25 mouse cellular contexts compared by ENCODE assay signal in the genomic region with DNA sequence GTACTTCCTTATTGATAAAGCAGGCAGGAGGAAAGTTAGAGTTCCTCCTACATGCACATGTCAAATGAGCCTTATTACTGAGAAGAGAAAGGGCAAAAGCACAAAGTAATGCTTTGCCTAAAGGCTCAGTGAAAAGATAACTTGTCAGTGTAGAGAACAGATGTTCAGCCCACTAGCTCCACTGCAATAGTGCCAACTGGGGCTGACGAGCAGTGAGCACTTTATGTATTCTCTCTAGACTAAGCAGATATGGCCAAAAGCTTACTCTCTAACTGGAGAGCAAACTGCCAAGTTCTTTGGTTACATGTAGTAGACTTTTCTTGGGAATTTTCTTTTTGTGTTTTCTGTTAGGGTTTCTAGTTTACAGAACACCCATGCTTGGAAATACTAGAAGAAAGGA. TPM values are rescaled to one million over a fixed set of nuclear protein-coding genes. Genes with fewer than 3 reads are reported as not detected.
A peak's percentile ranks its signal among the peaks of the same experiment; 100 is the strongest.
DNase-seq lines count a peak whose midpoint lies in the region; ATAC-seq and TF ChIP-seq lines count a peak whose summit lies in the region.
"Had no signal": no experiment of that assay in that cellular context is flagged by ENCODE, and none has a peak within 500 bp of the region (broad histone marks: within the 10 kb centered on the region; RNA-seq: fewer than 3 reads in every experiment).

No protein-coding gene starts in this region.

- H3K9me3 ChIP-seq in heart, embryonic 13.5 days = no peaks in the 10 kb centered on the region
- H3K9me3 ChIP-seq: embryonic facial prominence, embryonic 12.5 days; embryonic facial prominence, embryonic 15.5 days; forebrain, embryonic 15.5 days; heart, embryonic 10.5 days; hindbrain, embryonic 10.5 days; hindbrain, embryonic 13.5 days; intestine, embryonic 15.5 days had no signal

- no peak for DNase-seq in heart, postnatal 14 days
- peak in 1 of 2 experiments; percentile 42 for DNase-seq in layer of hippocampus, adult 2 months (ENCODE audit: low spot score in 2 of 2)
- DNase-seq in layer of hippocampus, adult 9-10 months (ENCODE audit: low spot score) = no peak
- DNase-seq in adipocyte (ENCODE audit: low spot score) = peak; percentile 65
- peak; percentile 71 for DNase-seq in brain, adult 2 months (ENCODE audit: low read depth, low spot score)
- no peak for DNase-seq in natural killer cell, adult 2 months (ENCODE audit: low spot score in 2 of 2)
- DNase-seq: adrenal gland, adult 8-10 months; adrenal gland, postnatal 25 days; cerebellum, adult 18-20 months; cerebellum, adult 9-10 months; cerebellum, postnatal 14 days; gastrocnemius, postnatal 10 days; gastrocnemius, postnatal 36 days; heart, adult 2 months; heart, postnatal 36 days had no signal

- H3K27ac ChIP-seq in heart, embryonic 13.5 days (replicated peaks) = peak overlapping the region; percentile 15; the same call in 1 of the 2 replicates
- peak overlapping the region; percentile 24 for H3K27ac ChIP-seq in layer of hippocampus, adult 2 months
- H3K27ac ChIP-seq: embryonic facial prominence, embryonic 12.5 days; embryonic facial prominence, embryonic 15.5 days; forebrain, embryonic 15.5 days; heart, adult 2 months; heart, embryonic 10.5 days; hindbrain, embryonic 10.5 days; hindbrain, embryonic 13.5 days; intestine, embryonic 15.5 days had no signal

- no peak overlapping the region for H3K9ac ChIP-seq in heart, embryonic 13.5 days
- H3K9ac ChIP-seq: embryonic facial prominence, embryonic 12.5 days; embryonic facial prominence, embryonic 15.5 days; forebrain, embryonic 15.5 days; hindbrain, embryonic 13.5 days; intestine, embryonic 15.5 days had no signal

- 51% methylated on average over 1 of the region's 1 CpGs for WGBS in heart, embryonic 13.5 days

- no peak overlapping the region for H3K4me2 ChIP-seq in heart, embryonic 13.5 days
- H3K4me2 ChIP-seq: embryonic facial prominence, embryonic 12.5 days; embryonic facial prominence, embryonic 15.5 days; forebrain, embryonic 15.5 days; hindbrain, embryonic 13.5 days; intestine, embryonic 15.5 days had no signal

- intact Hi-C loops in heart, postnatal 14 days (cut with DNase I) = no loop called here

- no peak for TF ChIP-seq CTCF in layer of hippocampus, adult 2 months (conservative IDR thresholded peaks at IDR 0.05)

- H3K36me3 ChIP-seq in heart, embryonic 13.5 days = peaks cover 23% of the 10 kb centered on the region

- H3K4me1 ChIP-seq in heart, embryonic 13.5 days = peaks cover 10% of the 10 kb centered on the region
- H3K4me1 ChIP-seq: embryonic facial prominence, embryonic 12.5 days; embryonic facial prominence, embryonic 15.5 days; heart, embryonic 10.5 days; hindbrain, embryonic 10.5 days; hindbrain, embryonic 13.5 days; intestine, embryonic 15.5 days had no signal

- no peaks in the 10 kb centered on the region for H3K27me3 ChIP-seq in heart, embryonic 13.5 days (replicated peaks)
- H3K27me3 ChIP-seq: embryonic facial prominence, embryonic 12.5 days; embryonic facial prominence, embryonic 15.5 days; forebrain, embryonic 15.5 days; hindbrain, embryonic 13.5 days; intestine, embryonic 15.5 days had no signal

- H3K4me3 ChIP-seq in heart, embryonic 13.5 days = no peak overlapping the region
- no peak overlapping the region for H3K4me3 ChIP-seq in layer of hippocampus, adult 2 months
- H3K4me3 ChIP-seq: embryonic facial prominence, embryonic 12.5 days; embryonic facial prominence, embryonic 15.5 days; forebrain, embryonic 15.5 days; heart, adult 2 months; heart, embryonic 10.5 days; hindbrain, embryonic 10.5 days; hindbrain, embryonic 13.5 days; intestine, embryonic 15.5 days had no signal

- no peak for ATAC-seq in heart, embryonic 13.5 days (ENCODE audit: extremely low read depth, insufficient number of reproducible peaks, low FRiP score, low TSS enrichment)
- ATAC-seq: CD4-positive, CD25-positive, alpha-beta regulatory T cell, adult 4 months; forebrain, embryonic 15.5 days; hindbrain, embryonic 16.5 days; intestine, embryonic 15.5 days had no signal

RNA-seq across cellular contexts. Expression of gene Trim44, which starts 53.6 kb away (rescaled TPM):
- polyA plus RNA-seq in heart, embryonic 13.5 days (2015; fragmentation: Nextera tagmentation; extraction: Ambion mirVana) = 17.7 and 19.9 TPM in 2 replicates
- 10 to 100 TPM; 30.0 to 31.3 TPM for total RNA-seq in heart, postnatal 14 days (2021)
- 100 to 1,000 TPM; 169 to 171 TPM for total RNA-seq in layer of hippocampus, adult 2 months (2021)

Comparison
In these comparisons a context has a peak if more than half of its experiments do, and no peak if none do; other contexts are left out.
1. DNase-seq: peak in adipocyte (single experiment) and brain, adult 2 months (single experiment); none in heart, postnatal 14 days (0 of 2), layer of hippocampus, adult 9-10 months (single experiment) and natural killer cell, adult 2 months (0 of 2).
2. RNA of gene Trim44, which starts 53.6 kb away (total RNA-seq): 169 to 171 TPM in layer of hippocampus, adult 2 months; 30.0 to 31.3 TPM in heart, postnatal 14 days; every median in the first group is over 4 times any median in the second.